Mouse (Mus musculus): Measurements from ENCODE around the gene Slc4a1.
"Not testable (repeated sequence)": the region's sequence is repeated elsewhere in the genome, so short reads cannot be mapped to it uniquely, and the experiment has no call there.

The Slc4a1 gene

GRCm38 (mm10) chr11:102398007-102398825 is 32.2 kb upstream of the Slc4a1 start:
- no peak for DNase-seq (ENCODE audit: low read depth, low spot score)

GRCm38 (mm10) chr11:102396671-102397141 is 30.7 kb upstream of the Slc4a1 start:
- no peak for DNase-seq (ENCODE audit: low read depth, low spot score)

- no peak for DNase-seq (ENCODE audit: low read depth, low spot score)
These were observed 30.3 kb upstream of the Slc4a1 start for GRCm38 (mm10) chr11:102396263-102396662.

- DNase-seq (ENCODE audit: low read depth, low spot score), result no peak
These were observed 29.2 kb upstream of the Slc4a1 start for GRCm38 (mm10) chr11:102395250-102395649.

- no peak for DNase-seq (ENCODE audit: low read depth, low spot score)
These were observed 28.6 kb upstream of the Slc4a1 start for GRCm38 (mm10) chr11:102394421-102395124.

- DNase-seq (ENCODE audit: low read depth, low spot score), result no peak
These were observed 27.9 kb upstream of the Slc4a1 start for GRCm38 (mm10) chr11:102393719-102394420.

GRCm38 (mm10) chr11:102393238-102393634 is 27.2 kb upstream of the Slc4a1 start, which contains the start of gene Rundc3a:
Gene Rundc3a (plus strand): TSS chr11:102393403.
- peak; percentile 90 for DNase-seq (ENCODE audit: low read depth, low spot score)

- no peak for DNase-seq (ENCODE audit: low read depth, low spot score)
These were observed 26.6 kb upstream of the Slc4a1 start for GRCm38 (mm10) chr11:102392441-102393237.

- DNase-seq (ENCODE audit: low read depth, low spot score), result not testable (repeated sequence)
These were observed 23.4 kb upstream of the Slc4a1 start for GRCm38 (mm10) chr11:102389436-102389835.

- no peak for DNase-seq (ENCODE audit: low read depth, low spot score)
These were observed 20.1 kb upstream of the Slc4a1 start for GRCm38 (mm10) chr11:102386121-102386520.

GRCm38 (mm10) chr11:102385075-102385474 is 19.1 kb upstream of the Slc4a1 start:
- DNase-seq (ENCODE audit: low read depth, low spot score), result no peak

- DNase-seq (ENCODE audit: low read depth, low spot score), result no peak
These were observed 18.4 kb upstream of the Slc4a1 start for GRCm38 (mm10) chr11:102384418-102384817.

GRCm38 (mm10) chr11:102383365-102384136 is 17.5 kb upstream of the Slc4a1 start:
- no peak for DNase-seq (ENCODE audit: low read depth, low spot score)

GRCm38 (mm10) chr11:102382794-102383193 is 16.8 kb upstream of the Slc4a1 start:
- DNase-seq (ENCODE audit: low read depth, low spot score), result no peak

- DNase-seq (ENCODE audit: low read depth, low spot score), result no peak
These were observed 15.5 kb upstream of the Slc4a1 start for GRCm38 (mm10) chr11:102381341-102382100.

GRCm38 (mm10) chr11:102380091-102380490 is 14.1 kb upstream of the Slc4a1 start:
- no peak for DNase-seq (ENCODE audit: low read depth, low spot score)

- DNase-seq (ENCODE audit: low read depth, low spot score), result no peak
These were observed 11.2 kb upstream of the Slc4a1 start for GRCm38 (mm10) chr11:102377186-102377585.

GRCm38 (mm10) chr11:102376196-102376835 is 10.3 kb upstream of the Slc4a1 start:
- DNase-seq (ENCODE audit: low read depth, low spot score), result no peak

Measured in forelimb bud, embryonic 11.5 days (tissue).